Mouse (Mus musculus) stomach, embryonic 16.5 days (tissue): Measurements from ENCODE around the gene Olfr1224-ps1. TPM values are rescaled to one million over a fixed set of nuclear protein-coding genes. Genes with fewer than 3 reads are reported as not detected.
"Not testable (repeated sequence)": the region's sequence is repeated elsewhere in the genome, so short reads cannot be mapped to it uniquely, and the experiment has no call there.

ENCODE experiments used
- ATAC-seq: fragments of 200-750 bp; cut with Nextera tagmentation; 2 replicates; pipeline ENCODE4 v1.8.0; 2017; ENCODE audit warnings: moderate number of reproducible peaks, moderate TSS enrichment; ENCODE audit not compliant: insufficient read depth, low FRiP score
- H3K27ac ChIP-seq: fragments of 300-500 bp; sonication (generic); 2 replicates; pipeline ENCODE4 v1.5.1; 2014; ENCODE audit warnings: low read length
- H3K27me3 ChIP-seq: fragments of 300-500 bp; sonication (generic); 2 replicates; pipeline ENCODE4 v1.6.1; 2014; ENCODE audit warnings: low read length, control low read depth, mixed read lengths; ENCODE audit not compliant: control insufficient read depth, insufficient read depth
- H3K36me3 ChIP-seq: fragments of 300-500 bp; sonication (generic); 2 replicates; pipeline ENCODE4 v1.6.1; 2014; ENCODE audit warnings: low read length; ENCODE audit not compliant: control insufficient read depth, insufficient read depth
- H3K4me1 ChIP-seq: fragments of 300-500 bp; sonication (generic); 2 replicates; pipeline ENCODE4 v1.6.1; 2014; ENCODE audit warnings: low read length, control low read depth, mixed read lengths; ENCODE audit not compliant: control insufficient read depth, insufficient read depth
- H3K4me2 ChIP-seq: fragments of 300-500 bp; sonication (generic); 2 replicates; pipeline ENCODE4 v1.6.1; 2014; ENCODE audit warnings: low read depth, low read length, mixed read lengths
- H3K4me3 ChIP-seq: fragments of 300-500 bp; sonication (generic); replicated peaks from 2 replicates; pipeline ENCODE4 v1.5.1; 2014; ENCODE audit warnings: mild to moderate bottlenecking, low read length
- H3K9ac ChIP-seq: fragments of 300-500 bp; sonication (generic); 2 replicates; pipeline ENCODE4 v1.6.1; 2014; ENCODE audit warnings: low read length
- H3K9me3 ChIP-seq: fragments of 300-500 bp; sonication (generic); replicated peaks from 2 replicates; pipeline ENCODE4 v1.6.1; 2016; ENCODE audit warnings: low read length, control low read depth; ENCODE audit not compliant: control insufficient read depth
- WGBS: fragments of 180-500 bp; shearing (Covaris S2); extraction: QIAGEN DNeasy Blood & Tissue Kit; methylation state at CpG from one replicate; pipeline ENCODE4 v1.1.7; 2014; 5-methylcytosine and 5-hydroxymethylcytosine counted together
- polyA plus RNA-seq: library from polyadenylated mRNA; unstranded; fragments of >200 nt; fragmentation: Nextera tagmentation; extraction: Ambion mirVana; gene quantifications from 2 replicates; pipeline ENCODE4 v1.2.1, GENCODE M21; 2015

Olfr1224-ps1 gene
- polyA plus RNA-seq = not detected in 2 replicates

DNA sequence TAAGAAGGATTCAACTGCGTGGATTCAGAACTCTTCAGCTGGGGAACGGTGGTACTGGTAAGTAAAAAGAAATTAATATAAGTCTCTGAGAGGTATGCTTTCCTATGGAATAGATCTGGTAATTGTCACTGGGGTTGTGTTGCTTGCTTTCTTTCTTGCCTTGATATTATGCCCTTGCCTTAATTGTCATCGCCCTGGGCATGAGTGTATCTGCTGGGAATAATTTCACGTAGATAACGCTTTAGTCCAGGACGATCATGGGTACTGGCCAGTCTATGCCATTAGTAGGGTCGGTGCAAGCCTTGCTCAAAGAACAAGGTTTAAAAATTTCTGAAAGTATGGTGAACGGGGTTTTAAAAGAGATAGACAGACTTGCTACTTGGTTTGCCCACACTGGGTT, at the start of gene Olfr1224-ps1:
Olfr1224-ps1 (minus strand) TSS at position 101 of the 400 bp plus-strand sequence.
- not testable (repeated sequence) for H3K4me1 ChIP-seq, H3K4me3 ChIP-seq, H3K36me3 ChIP-seq, H3K4me2 ChIP-seq, H3K9ac ChIP-seq, H3K9me3 ChIP-seq, H3K27me3 ChIP-seq, H3K27ac ChIP-seq, ATAC-seq
- 89% methylated on average over 8 of the region's 8 CpGs for WGBS

DNA sequence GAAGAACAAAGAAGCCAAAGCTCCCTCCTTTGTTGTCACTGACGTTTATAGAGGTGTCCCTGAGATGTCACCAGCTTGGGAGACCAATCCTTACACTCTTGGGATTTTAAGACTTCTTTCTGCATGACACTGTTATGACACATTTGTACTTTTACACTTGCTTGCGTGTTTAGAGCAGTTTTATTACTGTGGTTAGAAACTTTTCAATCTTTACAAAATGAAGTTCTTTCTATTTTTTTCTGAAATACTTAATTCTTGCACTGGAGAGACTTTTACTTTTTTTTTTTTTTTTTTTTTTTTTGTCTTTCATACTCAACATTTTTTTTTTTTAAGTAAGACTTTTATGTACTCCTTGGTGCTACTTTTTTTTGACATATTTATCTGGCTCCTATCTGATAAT, 36.1 kb upstream of the Olfr1224-ps1 start, which contains the start of gene Olfr1226:
Olfr1226 (minus strand) TSS at position 101 of the 400 bp plus-strand sequence.
- Histone ChIP-seq H3K9me3 (no peaks in the 10 kb centered on the region), H3K27ac (no peak within 1 kb of the TSS), H3K4me1 (no peaks in the 10 kb centered on the region), H3K4me2 (no peak within 1 kb of the TSS), H3K4me3 (no peak within 1 kb of the TSS), H3K36me3 (no peaks in the 10 kb centered on the region), H3K9ac (no peak within 1 kb of the TSS), H3K27me3 (no peaks in the 10 kb centered on the region)
- 70% methylated on average over 2 of the region's 2 CpGs for WGBS
- no peak for ATAC-seq

DNA sequence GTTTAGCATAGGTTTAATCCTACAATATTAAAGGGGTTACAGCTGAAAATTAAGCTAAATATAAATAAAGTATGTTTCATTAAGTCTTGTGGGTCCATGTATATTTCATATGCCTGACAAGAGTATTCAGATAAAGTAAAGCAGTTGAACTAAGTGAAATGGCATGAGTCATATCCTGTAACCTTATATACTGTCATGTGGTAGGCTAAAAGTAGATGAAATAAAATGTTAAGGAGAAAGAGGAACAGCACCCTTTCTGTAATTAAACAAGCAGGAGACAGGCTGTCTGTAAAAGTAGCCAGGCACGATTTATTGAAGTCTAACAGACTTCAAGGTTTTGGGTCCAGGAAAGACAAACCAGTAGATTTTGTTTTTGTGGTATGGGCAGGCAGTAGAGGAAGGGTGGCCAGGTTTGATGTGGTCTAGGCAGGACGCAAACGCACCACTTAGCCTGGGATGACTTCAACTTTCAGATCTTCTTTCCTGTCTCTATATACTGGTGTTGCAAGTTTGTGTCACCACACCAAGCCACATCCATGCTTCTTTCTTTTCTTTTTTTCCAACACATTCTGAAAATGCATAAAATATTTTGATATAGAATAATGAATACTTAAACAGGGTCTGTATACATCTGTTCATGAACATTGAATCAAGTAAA, 32.6 kb upstream of the Olfr1224-ps1 start:
- Histone ChIP-seq H3K27me3 (no peaks in the 10 kb centered on the region), H3K9me3 (no peaks in the 10 kb centered on the region), H3K36me3 (no peaks in the 10 kb centered on the region), H3K4me3 (no peak overlapping the region), H3K4me2 (no peak overlapping the region), H3K4me1 (no peaks in the 10 kb centered on the region), H3K27ac (no peak overlapping the region), H3K9ac (no peak overlapping the region)
- no peak for ATAC-seq
- WGBS = 85% methylated on average over 3 of the region's 3 CpGs

DNA sequence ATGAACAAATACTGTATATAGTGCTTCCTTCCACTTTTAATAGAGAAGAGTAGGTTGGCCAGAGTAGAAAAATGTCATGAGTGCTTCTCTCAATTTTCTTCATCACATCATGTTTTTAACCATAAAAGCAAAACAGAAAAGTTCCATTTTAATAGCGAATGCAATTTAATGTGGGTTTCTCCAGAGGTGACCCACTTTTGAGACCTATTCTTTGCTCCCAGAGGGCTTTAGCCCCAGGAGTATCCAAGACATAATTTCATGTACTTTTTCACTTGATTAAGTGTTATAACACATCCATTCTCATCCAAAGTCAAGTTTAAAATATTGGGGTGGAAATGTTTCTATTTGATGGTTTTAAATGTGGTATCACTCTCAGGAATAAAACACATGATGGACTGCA, 10.7 kb upstream of the Olfr1224-ps1 start, which contains the start of gene Olfr1225:
Olfr1225 (minus strand) TSS at position 101 of the 400 bp plus-strand sequence.
- Histone ChIP-seq H3K4me1 (no peaks in the 10 kb centered on the region), H3K9me3 (no peaks in the 10 kb centered on the region), H3K9ac (no peak within 1 kb of the TSS), H3K27me3 (no peaks in the 10 kb centered on the region), H3K4me3 (no peak within 1 kb of the TSS), H3K36me3 (no peaks in the 10 kb centered on the region), H3K4me2 (no peak within 1 kb of the TSS), H3K27ac (no peak within 1 kb of the TSS)
- WGBS = 83% methylated on average over 1 of the region's 1 CpGs
- ATAC-seq = no peak

DNA sequence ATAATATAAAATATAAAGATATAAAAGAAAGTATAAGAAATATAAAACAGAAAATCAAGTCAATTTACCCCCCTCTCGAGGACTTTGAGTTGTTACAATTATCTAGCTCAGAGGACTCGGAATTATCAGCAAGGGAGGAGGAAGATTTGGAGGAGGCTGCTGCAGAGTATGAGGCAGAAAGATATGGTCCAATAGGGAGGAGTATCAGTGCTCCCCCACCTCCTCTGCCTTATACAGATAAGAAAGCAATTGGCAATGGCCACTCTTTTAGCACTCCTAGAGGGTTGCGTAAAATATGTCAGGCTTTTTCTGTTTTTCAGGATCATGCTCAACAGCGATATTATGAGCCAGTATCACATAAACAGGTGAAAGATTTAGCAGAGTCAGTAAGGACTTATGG, 820 bp upstream of the Olfr1224-ps1 start:
- ATAC-seq, H3K4me3 ChIP-seq, H3K27me3 ChIP-seq, H3K4me1 ChIP-seq, H3K36me3 ChIP-seq, H3K4me2 ChIP-seq, H3K9ac ChIP-seq, H3K27ac ChIP-seq, H3K9me3 ChIP-seq: not testable (repeated sequence)
- 90% methylated on average over 4 of the region's 4 CpGs for WGBS

DNA sequence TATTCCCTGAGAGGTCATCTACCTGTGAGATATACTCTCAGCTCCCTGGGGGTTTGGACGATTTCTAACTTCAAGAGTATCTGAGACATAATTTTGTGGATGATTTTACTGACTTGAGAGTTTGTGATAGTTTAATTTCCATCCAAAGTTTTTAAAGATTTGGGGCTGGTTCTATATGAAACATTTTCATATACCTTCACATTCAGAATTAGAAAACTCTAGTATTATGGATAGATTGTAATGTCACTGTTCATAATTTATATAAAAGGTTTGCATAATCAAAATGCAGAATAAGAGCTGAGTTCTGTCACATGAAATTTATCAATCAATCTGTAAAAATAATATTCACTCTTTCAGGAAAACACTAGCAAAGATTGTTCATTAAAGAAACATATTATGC, 12.4 kb downstream of the Olfr1224-ps1 start, which contains the start of gene Olfr1223:
Olfr1223 (minus strand) TSS at position 101 of the 400 bp plus-strand sequence.
- Histone ChIP-seq H3K4me1 (no peaks in the 10 kb centered on the region), H3K4me3 (no peak within 1 kb of the TSS), H3K4me2 (no peak within 1 kb of the TSS), H3K27ac (no peak within 1 kb of the TSS), H3K9ac (no peak within 1 kb of the TSS), H3K36me3 (no peaks in the 10 kb centered on the region), H3K27me3 (no peaks in the 10 kb centered on the region), H3K9me3 (no peaks in the 10 kb centered on the region)
- ATAC-seq = no peak
- WGBS = 69% methylated on average over 1 of the region's 1 CpGs

DNA sequence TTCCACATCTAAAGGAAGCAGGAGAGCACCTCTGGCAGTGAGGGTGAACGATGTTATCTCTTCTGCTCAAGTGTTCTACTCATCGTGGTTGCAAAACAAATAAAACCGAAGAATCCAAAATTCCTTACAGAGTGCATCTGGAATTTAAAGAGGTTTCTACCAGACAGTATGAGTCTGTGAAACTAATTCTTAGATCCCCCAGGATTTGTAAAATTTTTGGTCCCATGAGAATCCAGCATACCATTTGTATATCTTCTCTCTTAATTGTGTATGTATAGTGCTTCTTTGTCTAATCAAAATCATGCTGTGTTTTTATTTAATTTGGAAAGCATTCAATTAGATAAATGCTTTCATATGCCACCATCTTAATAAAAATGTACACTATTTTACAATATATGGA, 30.9 kb downstream of the Olfr1224-ps1 start, which contains the start of gene Olfr1222:
Olfr1222 (minus strand) TSS at position 101 of the 400 bp plus-strand sequence.
- Histone ChIP-seq H3K9ac (no peak within 1 kb of the TSS), H3K4me2 (no peak within 1 kb of the TSS), H3K9me3 (no peaks in the 10 kb centered on the region), H3K4me3 (no peak within 1 kb of the TSS), H3K27me3 (no peaks in the 10 kb centered on the region), H3K36me3 (no peaks in the 10 kb centered on the region), H3K27ac (no peak within 1 kb of the TSS), H3K4me1 (no peaks in the 10 kb centered on the region)
- ATAC-seq = no peak
- 61% methylated on average over 3 of the region's 3 CpGs for WGBS

DNA sequence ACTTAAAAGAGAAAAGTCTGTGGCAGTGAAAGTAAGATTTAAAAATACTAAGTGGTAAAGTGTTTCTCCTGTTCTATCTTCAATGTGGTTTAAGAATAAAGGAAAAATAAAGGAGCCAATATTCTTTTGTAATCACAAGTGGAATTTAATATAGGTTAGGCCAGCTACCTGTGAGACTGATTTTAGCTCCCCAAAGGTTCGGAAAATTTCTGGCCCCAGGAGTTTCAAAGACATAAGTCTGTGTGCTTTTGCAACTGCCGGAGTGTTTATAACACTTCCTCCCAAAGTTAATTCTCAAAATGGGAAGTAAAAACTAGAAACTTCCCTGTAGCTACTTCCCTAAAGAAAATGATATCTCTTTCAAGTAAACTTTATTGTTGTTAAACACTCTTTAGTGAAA, 46.7 kb downstream of the Olfr1224-ps1 start, which contains the start of gene Olfr1221:
Olfr1221 (minus strand) TSS at position 101 of the 400 bp plus-strand sequence.
- no peak for ATAC-seq
- Histone ChIP-seq H3K9me3 (no peaks in the 10 kb centered on the region), H3K4me2 (no peak within 1 kb of the TSS), H3K4me3 (no peak within 1 kb of the TSS), H3K27me3 (no peaks in the 10 kb centered on the region), H3K27ac (no peak within 1 kb of the TSS), H3K9ac (no peak within 1 kb of the TSS), H3K4me1 (no peaks in the 10 kb centered on the region), H3K36me3 (no peaks in the 10 kb centered on the region)
- WGBS = 72% methylated on average over 2 of the region's 2 CpGs

DNA sequence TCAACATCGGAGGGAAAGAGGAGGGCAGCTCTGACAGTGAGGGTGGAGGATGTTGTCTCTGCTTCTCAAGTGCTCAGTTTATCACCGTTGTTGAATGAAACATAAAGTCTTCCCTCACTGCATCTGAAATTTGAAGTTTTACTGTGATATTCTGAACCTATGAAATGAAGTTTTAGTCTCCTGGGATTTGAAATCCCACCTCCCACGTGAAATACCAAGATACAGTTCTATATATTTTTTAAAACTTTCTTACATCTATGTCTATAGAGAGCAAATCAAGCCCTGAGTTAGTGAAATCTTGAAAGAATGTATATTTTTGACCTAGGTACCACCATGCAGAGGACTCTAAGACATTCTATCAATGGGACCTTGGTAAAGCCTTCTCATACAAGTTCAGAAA, 57.2 kb downstream of the Olfr1224-ps1 start, which contains the start of gene Olfr1220:
Olfr1220 (minus strand) TSS at position 101 of the 400 bp plus-strand sequence.
- no peak within 1 kb of the TSS for H3K4me2 ChIP-seq
- H3K9ac ChIP-seq = no peak within 1 kb of the TSS
- H3K36me3 ChIP-seq = no peaks in the 10 kb centered on the region
- H3K4me1 ChIP-seq = no peaks in the 10 kb centered on the region
- H3K9me3 ChIP-seq = no peaks in the 10 kb centered on the region
- no peak within 1 kb of the TSS for H3K4me3 ChIP-seq
- H3K27ac ChIP-seq = no peak within 1 kb of the TSS
- ATAC-seq = no peak
- WGBS = 69% methylated on average over 3 of the region's 3 CpGs
- no peaks in the 10 kb centered on the region for H3K27me3 ChIP-seq
